Mouse (Mus musculus) intestine, embryonic 14.5 days (tissue): ENCODE data around the gene Rgs6. TPM values are rescaled to one million over a fixed set of nuclear protein-coding genes. Genes with fewer than 3 reads are reported as not detected.

ENCODE experiments used
- ATAC-seq: fragments of 200-750 bp; cut with Nextera tagmentation; replicated peaks from 2 replicates; pipeline ENCODE4 v1.8.0; 2017; ENCODE audit warnings: low read depth, moderate number of reproducible peaks, moderate TSS enrichment, moderate library complexity; ENCODE audit not compliant: low FRiP score, low TSS enrichment
- DNase-seq: peaks from one replicate; pipeline ENCODE4 v3.0.0-alpha.2; 2018; ENCODE audit warnings: low spot score
- H3K27ac ChIP-seq: fragments of 300-500 bp; sonication (generic); 2 replicates; pipeline ENCODE4 v1.5.1; 2014; ENCODE audit warnings: low read depth, mild to moderate bottlenecking, control low read depth
- H3K27me3 ChIP-seq: fragments of 300-500 bp; sonication (generic); replicated peaks from 2 replicates; pipeline ENCODE4 v1.6.1; 2014; ENCODE audit warnings: low read length, control low read depth; ENCODE audit not compliant: control insufficient read depth, insufficient read depth
- H3K36me3 ChIP-seq: fragments of 300-500 bp; sonication (generic); 2 replicates; pipeline ENCODE4 v1.6.1; 2014; ENCODE audit warnings: low read length, control low read depth; ENCODE audit not compliant: control insufficient read depth, insufficient read depth
- H3K4me1 ChIP-seq: fragments of 300-500 bp; sonication (generic); replicated peaks from 2 replicates; pipeline ENCODE4 v1.6.1; 2014; ENCODE audit warnings: low read length, control low read depth, mixed read lengths; ENCODE audit not compliant: control insufficient read depth, insufficient read depth
- H3K4me2 ChIP-seq: fragments of 300-500 bp; sonication (generic); 2 replicates; pipeline ENCODE4 v1.6.1; 2014; ENCODE audit warnings: low read length
- H3K4me3 ChIP-seq: fragments of 300-500 bp; sonication (generic); 2 replicates; pipeline ENCODE4 v1.5.1; 2014; ENCODE audit warnings: low read depth, low read length, control low read depth, mixed read lengths
- H3K9ac ChIP-seq: fragments of 300-500 bp; sonication (generic); 2 replicates; pipeline ENCODE4 v1.6.1; 2014; ENCODE audit warnings: mild to moderate bottlenecking, low read length
- H3K9me3 ChIP-seq: fragments of 300-500 bp; sonication (generic); 2 replicates; pipeline ENCODE4 v1.6.1; 2016; ENCODE audit warnings: low read length, control low read depth; ENCODE audit not compliant: control insufficient read depth
- WGBS: fragments of 180-500 bp; shearing (Covaris S2); extraction: QIAGEN DNeasy Blood & Tissue Kit; methylation state at CpG from one replicate; pipeline ENCODE4 v1.1.7; 2014; 5-methylcytosine and 5-hydroxymethylcytosine counted together
- polyA plus RNA-seq: library from polyadenylated mRNA; unstranded; fragments of >200 nt; fragmentation: Nextera tagmentation; extraction: Ambion mirVana; gene quantifications from 2 replicates; pipeline ENCODE4 v1.2.1, GENCODE M21; 2014

Rgs6 gene
- polyA plus RNA-seq, 1 experiment from 2014 or later: 1.9 TPM

DNA sequence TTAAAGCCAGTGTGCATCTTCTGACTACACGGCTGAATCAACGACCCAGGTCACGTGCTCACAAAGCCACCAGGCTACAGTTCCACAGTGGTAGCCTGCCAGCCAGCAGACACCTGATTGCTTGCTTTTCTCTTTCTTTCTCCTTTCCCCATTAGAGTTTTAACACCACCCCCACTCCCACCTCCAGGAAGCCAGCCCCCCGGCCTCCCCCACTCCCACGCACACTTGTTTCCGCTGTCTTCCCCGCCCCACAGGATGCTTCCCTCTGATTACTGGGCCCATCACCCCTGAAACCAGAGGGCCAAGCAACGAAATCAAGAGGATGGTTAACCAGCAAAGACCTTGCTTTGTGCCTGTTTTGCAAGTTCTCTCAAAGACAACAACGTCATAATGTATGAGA, 373.0 kb downstream of the Rgs6 start:
- Histone ChIP-seq H3K4me3 (no peak overlapping the region), H3K36me3 (no peaks in the 10 kb centered on the region), H3K9ac (no peak overlapping the region), H3K27ac (no peak overlapping the region), H3K4me1 (peaks cover 2% of the 10 kb centered on the region; the same call in 1 of the 2 replicates), H3K9me3 (no peaks in the 10 kb centered on the region), H3K4me2 (no peak overlapping the region), H3K27me3 (no peaks in the 10 kb centered on the region)
- DNase-seq: no peak
- no peak for ATAC-seq
- 80% methylated on average over 9 of the region's 9 CpGs for WGBS

DNA sequence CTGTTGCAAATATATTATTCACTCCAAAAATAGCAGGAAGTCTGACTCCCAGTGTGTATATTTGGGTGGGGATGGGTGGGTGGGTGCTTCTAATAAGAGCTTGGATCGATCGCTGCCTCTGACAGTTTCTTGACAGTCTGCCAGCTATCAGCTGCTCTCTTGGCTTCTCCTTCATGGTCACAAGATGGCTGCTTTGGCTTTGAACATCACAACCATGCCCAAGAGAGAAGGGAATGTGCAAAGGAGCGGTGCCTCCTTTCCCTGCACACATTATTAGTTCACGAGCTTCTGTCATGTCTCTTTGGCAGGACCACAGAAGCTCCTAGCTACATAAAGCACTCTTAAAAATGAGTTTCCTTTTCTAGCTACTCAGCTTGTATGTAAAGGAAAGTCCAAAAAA, 373.8 kb downstream of the Rgs6 start:
- 65% methylated on average over 4 of the region's 4 CpGs for WGBS
- no peaks in the 10 kb centered on the region for H3K9me3 ChIP-seq
- no peak overlapping the region for H3K4me3 ChIP-seq
- H3K27ac ChIP-seq: no peak overlapping the region
- no peak overlapping the region for H3K4me2 ChIP-seq
- H3K27me3 ChIP-seq: no peaks in the 10 kb centered on the region
- peaks cover 2% of the 10 kb centered on the region; the same call in 1 of the 2 replicates for H3K4me1 ChIP-seq
- DNase-seq (no peak), ATAC-seq (no peak)
- no peaks in the 10 kb centered on the region for H3K36me3 ChIP-seq
- H3K9ac ChIP-seq: no peak overlapping the region

DNA sequence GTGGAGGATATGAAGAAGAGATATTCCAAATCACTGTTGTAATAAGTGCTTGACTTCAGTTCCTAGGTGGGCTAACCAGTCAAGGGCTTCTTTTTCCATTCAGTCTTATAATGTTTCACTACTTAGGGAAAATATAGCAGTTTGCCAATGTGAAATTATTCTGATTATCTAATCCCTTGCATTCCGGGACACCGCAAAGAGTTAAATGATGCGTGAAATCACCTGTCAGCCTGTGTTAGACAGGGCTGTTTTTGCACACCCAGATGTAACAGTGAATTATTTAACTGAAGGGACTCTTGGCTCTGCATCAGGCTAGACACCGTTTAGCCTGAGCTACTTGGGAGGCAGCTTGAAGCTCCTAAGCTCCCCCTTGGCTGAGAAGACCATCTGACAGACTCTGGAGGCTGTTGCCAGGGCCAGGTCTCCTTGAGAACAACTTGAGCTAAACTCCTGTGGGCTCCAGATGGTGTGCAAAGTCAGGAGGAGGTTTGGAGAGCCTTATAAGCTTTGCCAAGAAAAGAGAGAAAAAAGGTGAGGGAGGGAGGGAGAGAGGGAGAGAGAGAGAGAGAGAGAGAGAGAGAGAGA, 382.5 kb downstream of the Rgs6 start:
- no peak overlapping the region for H3K4me3 ChIP-seq
- H3K4me2 ChIP-seq: no peak overlapping the region
- no peaks in the 10 kb centered on the region for H3K36me3 ChIP-seq
- no peaks in the 10 kb centered on the region for H3K9me3 ChIP-seq
- H3K27me3 ChIP-seq: no peaks in the 10 kb centered on the region
- ATAC-seq: no peak
- 87% methylated on average over 4 of the region's 4 CpGs for WGBS
- no peak for DNase-seq
- no peak overlapping the region for H3K27ac ChIP-seq
- H3K9ac ChIP-seq: no peak overlapping the region
- no peaks in the 10 kb centered on the region for H3K4me1 ChIP-seq

DNA sequence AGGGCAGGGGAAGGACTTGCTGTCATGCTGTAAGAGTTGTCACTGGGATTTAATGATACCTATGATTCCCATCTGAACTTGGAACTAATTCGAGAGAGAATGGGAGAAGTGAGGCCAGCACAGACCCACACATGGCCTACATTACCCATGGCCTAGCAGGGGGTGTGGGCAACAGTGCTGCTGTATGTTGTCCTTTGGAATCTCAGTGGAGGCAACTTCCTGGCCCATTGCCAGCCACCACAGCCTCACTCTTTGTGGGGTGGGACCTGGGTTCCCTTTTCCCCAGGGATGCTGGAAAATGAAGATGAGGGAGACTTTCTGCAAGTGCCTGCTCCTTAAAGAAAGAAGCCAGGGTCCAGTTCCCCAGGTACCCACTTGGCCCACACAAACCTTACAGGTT, 383.1 kb downstream of the Rgs6 start:
- no peak for DNase-seq
- H3K9me3 ChIP-seq: no peaks in the 10 kb centered on the region
- no peaks in the 10 kb centered on the region for H3K36me3 ChIP-seq
- no peak overlapping the region for H3K27ac ChIP-seq
- no peak for ATAC-seq
- no peaks in the 10 kb centered on the region for H3K4me1 ChIP-seq
- H3K27me3 ChIP-seq: no peaks in the 10 kb centered on the region
- no peak overlapping the region for H3K9ac ChIP-seq
- H3K4me2 ChIP-seq: no peak overlapping the region
- WGBS: 79% methylated on average over 1 of the region's 1 CpGs
- no peak overlapping the region for H3K4me3 ChIP-seq

DNA sequence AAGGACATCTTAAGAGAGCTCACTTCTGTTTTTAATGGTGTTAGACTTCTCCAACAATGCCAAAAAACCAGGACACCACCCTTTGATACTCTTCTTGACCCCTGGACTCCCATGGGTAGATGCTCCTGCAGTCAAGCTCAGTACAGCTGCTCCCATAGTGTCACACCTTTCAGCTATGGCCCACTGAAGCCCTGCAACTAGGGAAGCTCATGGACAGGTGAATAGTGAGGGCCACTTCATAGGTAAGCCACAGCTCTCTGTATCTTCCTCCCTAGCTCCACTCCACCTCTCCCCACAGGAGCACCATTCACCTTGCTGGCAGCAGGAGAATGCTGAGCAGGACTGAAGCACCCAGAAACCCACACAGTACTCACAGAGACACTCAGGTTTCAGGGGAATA, 384.6 kb downstream of the Rgs6 start:
- H3K36me3 ChIP-seq: no peaks in the 10 kb centered on the region
- no peak overlapping the region for H3K4me3 ChIP-seq
- no peak overlapping the region for H3K27ac ChIP-seq
- no peak for DNase-seq
- no peaks in the 10 kb centered on the region for H3K9me3 ChIP-seq
- no peak for ATAC-seq
- H3K27me3 ChIP-seq: no peaks in the 10 kb centered on the region
- H3K4me2 ChIP-seq: no peak overlapping the region
- no peaks in the 10 kb centered on the region for H3K4me1 ChIP-seq
- no peak overlapping the region for H3K9ac ChIP-seq

DNA sequence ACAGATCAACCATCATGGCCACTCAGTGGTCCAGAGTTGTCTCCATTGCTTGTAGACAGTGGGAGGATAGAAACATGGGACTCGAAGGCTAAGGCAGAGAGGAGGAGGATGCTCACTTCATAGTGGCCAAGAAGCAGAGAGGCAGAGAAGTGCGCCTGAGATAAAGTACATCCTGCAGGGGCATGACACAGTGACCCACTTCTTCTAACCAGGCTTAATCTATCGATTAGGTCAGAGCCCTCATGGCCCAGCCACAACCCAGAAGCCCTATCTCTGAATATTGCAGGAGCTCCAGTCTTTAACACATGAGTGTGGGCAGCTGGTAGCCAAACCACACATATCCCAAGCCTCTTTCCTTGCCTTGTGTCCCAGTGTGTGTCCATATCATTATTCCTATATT, 385.7 kb downstream of the Rgs6 start:
- no peaks in the 10 kb centered on the region for H3K36me3 ChIP-seq
- H3K4me2 ChIP-seq: no peak overlapping the region
- no peaks in the 10 kb centered on the region for H3K27me3 ChIP-seq
- no peaks in the 10 kb centered on the region for H3K9me3 ChIP-seq
- 93% methylated on average over 3 of the region's 3 CpGs for WGBS
- H3K27ac ChIP-seq: no peak overlapping the region
- no peak overlapping the region for H3K4me3 ChIP-seq
- no peaks in the 10 kb centered on the region for H3K4me1 ChIP-seq
- no peak overlapping the region for H3K9ac ChIP-seq
- DNase-seq (no peak), ATAC-seq (no peak)

DNA sequence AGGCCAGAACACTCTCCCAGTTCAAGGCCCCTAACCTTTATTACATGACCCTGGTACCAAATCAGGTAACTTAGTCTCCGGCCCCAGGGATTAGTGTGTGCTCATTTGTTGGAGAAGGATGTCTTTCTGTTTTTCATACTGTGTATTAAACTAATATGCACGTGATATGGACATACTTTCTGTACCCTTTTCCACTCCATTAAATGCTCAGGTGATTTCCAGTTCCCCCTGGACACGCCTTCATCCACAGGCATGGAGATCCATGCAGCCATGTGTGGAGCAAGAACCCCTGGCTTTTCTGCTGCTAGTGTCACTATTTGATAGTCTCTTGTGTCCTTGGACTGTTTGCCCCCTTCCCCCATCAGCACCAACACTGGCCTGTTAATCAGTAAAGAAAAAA, 390.2 kb downstream of the Rgs6 start:
- Histone ChIP-seq H3K27me3 (no peaks in the 10 kb centered on the region), H3K27ac (no peak overlapping the region), H3K4me3 (no peak overlapping the region), H3K9me3 (no peaks in the 10 kb centered on the region), H3K4me1 (no peaks in the 10 kb centered on the region), H3K4me2 (no peak overlapping the region), H3K9ac (no peak overlapping the region), H3K36me3 (no peaks in the 10 kb centered on the region)
- ATAC-seq: no peak
- 89% methylated on average over 3 of the region's 3 CpGs for WGBS
- DNase-seq: no peak

DNA sequence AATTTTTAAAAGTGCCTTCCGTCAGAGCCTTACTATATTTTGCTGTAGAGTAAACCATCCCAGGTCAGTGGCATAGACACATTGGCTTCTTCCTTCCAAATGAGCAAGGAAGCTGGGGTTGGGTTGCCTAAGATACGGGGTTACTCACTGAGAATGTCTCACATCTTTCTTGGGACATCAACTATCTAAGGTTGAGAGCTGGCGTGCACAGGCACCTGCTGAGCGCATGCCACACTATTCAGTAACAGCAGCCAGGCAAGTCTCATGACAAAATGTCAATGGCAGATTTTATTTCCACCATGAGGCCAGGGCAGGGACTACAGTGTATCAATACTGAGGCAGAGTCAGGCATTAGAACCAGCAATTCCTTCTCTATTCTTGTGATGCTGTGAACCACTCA, 394.6 kb downstream of the Rgs6 start:
- H3K9ac ChIP-seq: no peak overlapping the region
- ATAC-seq: no peak
- 92% methylated on average over 4 of the region's 4 CpGs for WGBS

DNA sequence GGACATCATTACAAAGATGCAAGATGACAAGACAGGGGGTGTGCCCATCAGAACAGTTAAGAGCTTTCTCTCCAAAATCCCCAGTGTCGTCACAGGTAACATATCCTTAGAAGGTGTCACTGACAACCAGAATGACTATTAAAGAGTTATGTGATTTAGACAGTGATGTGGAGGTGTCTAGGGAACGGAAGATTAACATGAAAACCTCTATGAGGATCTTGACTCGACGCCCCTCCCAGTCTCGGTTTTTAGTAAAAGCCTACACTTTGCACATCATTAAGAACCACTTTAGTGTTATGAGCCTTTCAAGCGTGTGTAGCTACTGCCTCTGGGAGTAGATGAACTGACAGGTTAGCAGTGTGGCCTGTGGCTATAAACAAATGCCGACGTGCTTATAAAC, 397.2 kb downstream of the Rgs6 start:
- Histone ChIP-seq H3K9me3 (no peaks in the 10 kb centered on the region), H3K36me3 (no peaks in the 10 kb centered on the region), H3K4me2 (no peak overlapping the region), H3K27me3 (no peaks in the 10 kb centered on the region), H3K27ac (no peak overlapping the region), H3K4me1 (no peaks in the 10 kb centered on the region), H3K4me3 (no peak overlapping the region), H3K9ac (no peak overlapping the region)
- DNase-seq (no peak), ATAC-seq (no peak)
- 71% methylated on average over 8 of the region's 8 CpGs for WGBS

More for the DNA sequence above, 394.6 kb downstream of the Rgs6 start:
- H3K4me2 ChIP-seq: no peak overlapping the region
- no peaks in the 10 kb centered on the region for H3K9me3 ChIP-seq
- no peaks in the 10 kb centered on the region for H3K4me1 ChIP-seq
- H3K27ac ChIP-seq: no peak overlapping the region
- no peaks in the 10 kb centered on the region for H3K27me3 ChIP-seq
- no peak overlapping the region for H3K4me3 ChIP-seq
- no peak for DNase-seq
- H3K36me3 ChIP-seq: no peaks in the 10 kb centered on the region
